Mouse (Mus musculus): ENCODE results near the gene Mprip. TPM values are rescaled to one million over a fixed set of nuclear protein-coding genes. Genes with fewer than 3 reads are reported as not detected.
"Not testable (repeated sequence)": the region's sequence is repeated elsewhere in the genome, so short reads cannot be mapped to it uniquely, and the experiment has no call there.

The Mprip gene
- polyA plus RNA-seq, 1 experiment from 2014 or later = 52.3 TPM

DNA sequence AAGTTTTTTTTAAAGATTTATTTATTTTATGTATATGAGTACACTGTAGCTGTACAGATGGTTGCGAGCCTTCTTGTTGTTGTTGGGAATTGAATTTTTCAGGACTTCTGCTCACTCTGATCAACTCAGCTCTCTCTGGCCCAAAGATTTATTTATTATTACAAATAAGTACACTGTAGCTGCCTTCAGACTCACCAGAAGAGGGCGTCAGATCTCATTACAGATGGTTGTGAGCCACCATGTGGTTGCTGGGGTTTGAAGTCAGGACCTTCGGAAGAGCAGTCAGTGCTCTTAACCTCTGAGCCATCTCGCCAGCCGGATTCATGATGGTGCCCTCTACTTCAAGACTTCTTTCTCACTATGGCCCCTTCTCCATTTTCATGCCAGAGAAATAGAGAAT, 72.5 kb downstream of the Mprip start:
- H3K4me3 ChIP-seq; H3K4me1 ChIP-seq; H3K27me3 ChIP-seq (ENCODE audit: low read depth, poor library complexity, severe bottlenecking); H3K9me3 ChIP-seq (replicated peaks); DNase-seq (ENCODE audit: low spot score); H3K27ac ChIP-seq: not testable (repeated sequence)
- peaks cover 95% of the 10 kb centered on the region for H3K36me3 ChIP-seq
- WGBS = 79% methylated on average over 5 of the region's 5 CpGs

GRCm38 (mm10) chr11:59734335-59734734, 73.2 kb downstream of the Mprip start:
- H3K36me3 ChIP-seq = peaks cover 95% of the 10 kb centered on the region
- H3K4me1 ChIP-seq = no peaks in the 10 kb centered on the region
- 100% methylated on average over 1 of the region's 1 CpGs for WGBS
- H3K27me3 ChIP-seq (ENCODE audit: low read depth, poor library complexity, severe bottlenecking) = no peaks in the 10 kb centered on the region
- H3K4me3 ChIP-seq = no peak overlapping the region
- DNase-seq (ENCODE audit: low spot score) = no peak
- H3K9me3 ChIP-seq (replicated peaks) = no peaks in the 10 kb centered on the region
- H3K27ac ChIP-seq = no peak overlapping the region

GRCm38 (mm10) chr11:59735938-59736337, 74.8 kb downstream of the Mprip start:
- not testable (repeated sequence) for H3K9me3 ChIP-seq (replicated peaks); H3K4me1 ChIP-seq; H3K4me3 ChIP-seq; H3K27me3 ChIP-seq (ENCODE audit: low read depth, poor library complexity, severe bottlenecking); DNase-seq (ENCODE audit: low spot score); H3K27ac ChIP-seq
- H3K36me3 ChIP-seq = peaks cover 95% of the 10 kb centered on the region
- WGBS = 94% methylated on average over 4 of the region's 4 CpGs

DNA sequence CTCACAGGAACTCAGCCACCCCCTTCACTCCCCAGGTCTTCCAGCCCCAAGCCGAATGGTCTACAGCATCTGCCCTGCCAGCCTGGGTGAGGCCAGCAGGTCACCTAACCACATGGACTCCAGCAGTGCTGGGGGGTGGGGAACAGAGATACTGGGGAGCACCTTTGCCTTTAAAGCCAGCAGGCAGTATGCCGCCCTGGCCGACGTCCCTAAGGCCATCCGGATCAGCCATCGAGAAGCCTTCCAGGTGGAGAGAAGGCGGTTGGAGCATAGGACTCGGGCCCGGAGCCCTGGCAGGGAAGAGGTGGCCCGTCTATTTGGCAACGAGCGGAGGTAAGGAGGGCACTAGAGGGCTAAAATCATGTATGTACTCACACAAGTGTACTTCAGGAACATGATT, 76.1 kb downstream of the Mprip start:
- Histone ChIP-seq H3K27me3 (ENCODE audit: low read depth, poor library complexity, severe bottlenecking) (no peaks in the 10 kb centered on the region), H3K36me3 (peaks cover 95% of the 10 kb centered on the region), H3K4me1 (no peaks in the 10 kb centered on the region), H3K9me3 (replicated peaks) (no peaks in the 10 kb centered on the region), H3K4me3 (no peak overlapping the region), H3K27ac (no peak overlapping the region)
- no peak for DNase-seq (ENCODE audit: low spot score)
- WGBS = 92% methylated on average over 12 of the region's 12 CpGs

GRCm38 (mm10) chr11:59739996-59740395, 78.9 kb downstream of the Mprip start:
- DNase-seq (ENCODE audit: low spot score) = no peak
- Histone ChIP-seq H3K4me1 (no peaks in the 10 kb centered on the region), H3K36me3 (peaks cover 99% of the 10 kb centered on the region), H3K27me3 (ENCODE audit: low read depth, poor library complexity, severe bottlenecking) (no peaks in the 10 kb centered on the region), H3K4me3 (no peak overlapping the region), H3K27ac (no peak overlapping the region), H3K9me3 (replicated peaks) (no peaks in the 10 kb centered on the region)
- 89% methylated on average over 2 of the region's 2 CpGs for WGBS

DNA sequence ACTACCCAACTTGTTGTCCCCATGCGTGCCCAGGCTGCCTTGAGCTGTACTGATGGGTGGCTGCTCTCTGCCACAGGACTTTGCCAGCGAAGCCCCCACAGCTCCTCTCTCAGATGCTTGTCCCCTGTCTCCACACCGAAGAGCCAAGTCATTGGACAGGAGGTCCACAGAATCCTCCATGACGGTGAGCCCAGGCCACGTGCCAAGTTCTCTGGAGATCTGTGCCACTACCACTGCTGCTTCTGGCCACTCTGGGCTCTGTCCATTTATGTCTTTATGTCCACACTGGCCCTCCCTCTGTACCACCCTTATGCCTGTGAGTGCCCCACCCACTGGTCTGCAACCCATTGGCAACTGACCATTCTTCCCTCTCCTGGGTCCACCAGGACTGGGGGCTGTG, 80.8 kb downstream of the Mprip start:
- Histone ChIP-seq H3K27me3 (ENCODE audit: low read depth, poor library complexity, severe bottlenecking) (no peaks in the 10 kb centered on the region), H3K9me3 (replicated peaks) (no peaks in the 10 kb centered on the region), H3K4me3 (no peak overlapping the region), H3K4me1 (no peaks in the 10 kb centered on the region), H3K27ac (no peak overlapping the region), H3K36me3 (peaks cover 91% of the 10 kb centered on the region)
- DNase-seq (ENCODE audit: low spot score) = no peak
- 96% methylated on average over 5 of the region's 5 CpGs for WGBS

DNA sequence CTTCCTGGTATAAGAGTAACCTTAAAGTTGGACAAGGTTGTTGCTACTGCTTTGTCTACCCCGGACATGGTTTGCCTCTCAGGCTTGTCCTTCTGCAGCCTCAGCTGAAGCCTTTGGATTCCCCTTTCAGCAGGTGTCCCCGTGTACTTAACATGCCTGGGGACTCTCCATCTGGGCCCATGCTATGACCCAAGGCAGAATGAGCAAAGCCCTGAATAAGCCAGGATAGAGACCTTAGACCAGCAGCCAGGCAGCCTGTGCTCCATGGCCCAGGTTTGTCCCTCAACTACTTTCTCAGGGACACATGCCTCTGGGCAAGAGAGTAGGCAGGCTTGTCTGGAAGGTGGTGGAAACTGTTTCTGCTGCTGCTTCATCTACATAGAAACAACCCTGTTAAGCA, 82.2 kb downstream of the Mprip start:
- Histone ChIP-seq H3K9me3 (replicated peaks) (no peaks in the 10 kb centered on the region), H3K27ac (no peak overlapping the region), H3K36me3 (peaks cover 84% of the 10 kb centered on the region), H3K4me1 (no peaks in the 10 kb centered on the region), H3K4me3 (no peak overlapping the region), H3K27me3 (ENCODE audit: low read depth, poor library complexity, severe bottlenecking) (no peaks in the 10 kb centered on the region)
- DNase-seq (ENCODE audit: low spot score) = no peak
- 91% methylated on average over 2 of the region's 2 CpGs for WGBS

DNA sequence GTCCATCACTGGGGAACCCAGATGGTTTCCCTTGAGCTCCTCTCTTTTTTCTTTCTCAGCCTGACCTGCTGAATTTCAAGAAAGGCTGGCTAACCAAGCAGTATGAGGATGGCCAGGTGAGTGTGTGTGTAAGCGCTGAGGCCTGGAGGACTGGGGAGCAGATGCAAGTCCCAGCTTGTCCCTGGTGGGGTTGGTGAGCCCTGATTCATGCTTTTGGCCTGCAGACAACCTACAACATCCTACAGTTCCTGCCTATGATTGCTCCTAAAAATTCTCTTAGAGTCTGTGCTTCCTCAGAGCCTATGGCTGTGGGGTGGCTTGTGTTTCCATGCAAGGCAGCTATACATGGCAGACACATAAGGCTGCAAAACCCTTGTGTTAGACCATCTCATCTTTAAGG, 82.6 kb downstream of the Mprip start:
- DNase-seq (ENCODE audit: low spot score) = no peak
- 96% methylated on average over 1 of the region's 1 CpGs for WGBS
- Histone ChIP-seq H3K27me3 (ENCODE audit: low read depth, poor library complexity, severe bottlenecking) (no peaks in the 10 kb centered on the region), H3K4me3 (no peak overlapping the region), H3K4me1 (no peaks in the 10 kb centered on the region), H3K9me3 (replicated peaks) (no peaks in the 10 kb centered on the region), H3K27ac (no peak overlapping the region), H3K36me3 (peaks cover 83% of the 10 kb centered on the region)

DNA sequence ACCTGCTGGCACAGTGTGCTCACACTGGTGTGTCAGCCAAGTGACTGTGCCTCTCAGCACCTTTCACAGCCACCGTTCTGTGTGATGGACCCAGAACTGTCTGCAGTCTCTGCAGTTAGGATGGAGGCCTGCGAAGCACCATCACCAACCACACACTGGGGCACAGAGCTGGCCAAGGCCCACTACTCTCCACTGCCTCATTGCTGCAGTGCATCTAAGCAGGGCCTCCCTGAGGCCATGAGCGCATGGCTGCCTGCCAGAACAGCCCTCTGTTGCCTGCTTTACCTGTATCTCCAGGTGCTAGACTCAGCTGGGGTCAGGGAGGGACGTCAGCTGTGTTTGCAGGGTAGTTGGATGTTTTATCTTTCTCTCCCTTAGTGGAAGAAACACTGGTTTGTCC, 83.3 kb downstream of the Mprip start:
- 93% methylated on average over 4 of the region's 4 CpGs for WGBS

GRCm38 (mm10) chr11:59745851-59746250, 84.7 kb downstream of the Mprip start:
- peaks cover 83% of the 10 kb centered on the region for H3K36me3 ChIP-seq
- 94% methylated on average over 5 of the region's 5 CpGs for WGBS

More for the DNA sequence above, 83.3 kb downstream of the Mprip start:
- no peaks in the 10 kb centered on the region for H3K9me3 ChIP-seq (replicated peaks)
- no peaks in the 10 kb centered on the region for H3K4me1 ChIP-seq
- DNase-seq (ENCODE audit: low spot score) = no peak
- H3K27ac ChIP-seq = no peak overlapping the region
- H3K36me3 ChIP-seq = peaks cover 83% of the 10 kb centered on the region
- H3K27me3 ChIP-seq (ENCODE audit: low read depth, poor library complexity, severe bottlenecking) = no peaks in the 10 kb centered on the region
- H3K4me3 ChIP-seq = no peak overlapping the region

DNA sequence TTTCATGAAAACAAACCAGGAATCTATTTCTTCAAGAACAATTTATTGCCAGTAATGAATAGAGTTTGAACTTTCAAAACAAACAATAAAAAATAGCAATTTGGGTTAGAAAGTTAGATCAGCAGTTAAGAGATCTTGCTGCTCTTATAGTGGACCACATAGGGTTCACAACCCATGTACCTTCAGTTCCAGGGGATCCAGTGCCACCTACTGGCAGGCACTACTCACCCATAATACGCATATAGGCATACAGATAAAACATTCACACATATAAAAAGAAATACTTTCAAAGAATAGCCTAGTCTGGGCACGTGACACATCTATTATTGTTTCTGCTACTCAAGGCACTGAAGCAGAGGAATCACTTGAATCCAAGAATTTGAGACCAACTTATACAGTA, 85.5 kb downstream of the Mprip start:
- H3K9me3 ChIP-seq (replicated peaks) = no peaks in the 10 kb centered on the region
- no peaks in the 10 kb centered on the region for H3K4me1 ChIP-seq
- no peak for DNase-seq (ENCODE audit: low spot score)
- H3K36me3 ChIP-seq = peaks cover 83% of the 10 kb centered on the region
- no peak overlapping the region for H3K27ac ChIP-seq
- 92% methylated on average over 2 of the region's 2 CpGs for WGBS
- H3K27me3 ChIP-seq (ENCODE audit: low read depth, poor library complexity, severe bottlenecking) = no peaks in the 10 kb centered on the region
- H3K4me3 ChIP-seq = no peak overlapping the region

More at GRCm38 (mm10) chr11:59745851-59746250, 84.7 kb downstream of the Mprip start:
- H3K27me3 ChIP-seq (ENCODE audit: low read depth, poor library complexity, severe bottlenecking) = no peaks in the 10 kb centered on the region
- H3K9me3 ChIP-seq (replicated peaks) = no peaks in the 10 kb centered on the region
- H3K27ac ChIP-seq = no peak overlapping the region
- H3K4me1 ChIP-seq = no peaks in the 10 kb centered on the region
- no peak for DNase-seq (ENCODE audit: low spot score)
- H3K4me3 ChIP-seq = no peak overlapping the region

- WGBS = 89% methylated on average over 3 of the region's 3 CpGs
- H3K36me3 ChIP-seq = peaks cover 83% of the 10 kb centered on the region
- no peaks in the 10 kb centered on the region for H3K27me3 ChIP-seq (ENCODE audit: low read depth, poor library complexity, severe bottlenecking)
- H3K4me1 ChIP-seq = no peaks in the 10 kb centered on the region
- no peak overlapping the region for H3K27ac ChIP-seq
- no peaks in the 10 kb centered on the region for H3K9me3 ChIP-seq (replicated peaks)
- no peak overlapping the region for H3K4me3 ChIP-seq
- no peak for DNase-seq (ENCODE audit: low spot score)
Observed at GRCm38 (mm10) chr11:59749050-59749449, 87.9 kb downstream of the Mprip start.

GRCm38 (mm10) chr11:59754504-59754903, 93.4 kb downstream of the Mprip start:
- Histone ChIP-seq H3K4me3 (no peak overlapping the region), H3K4me1 (no peaks in the 10 kb centered on the region), H3K36me3 (peaks cover 100% of the 10 kb centered on the region), H3K9me3 (replicated peaks) (no peaks in the 10 kb centered on the region), H3K27ac (no peak overlapping the region), H3K27me3 (ENCODE audit: low read depth, poor library complexity, severe bottlenecking) (no peaks in the 10 kb centered on the region)
- WGBS = 99% methylated on average over 6 of the region's 6 CpGs
- no peak for DNase-seq (ENCODE audit: low spot score)

- no peak for DNase-seq (ENCODE audit: low spot score)
- no peaks in the 10 kb centered on the region for H3K4me1 ChIP-seq
- H3K9me3 ChIP-seq (replicated peaks) = no peaks in the 10 kb centered on the region
- no peak overlapping the region for H3K4me3 ChIP-seq
- no peaks in the 10 kb centered on the region for H3K27me3 ChIP-seq (ENCODE audit: low read depth, poor library complexity, severe bottlenecking)
- 92% methylated on average over 4 of the region's 4 CpGs for WGBS
- no peak overlapping the region for H3K27ac ChIP-seq
- peaks cover 100% of the 10 kb centered on the region for H3K36me3 ChIP-seq
Observed at GRCm38 (mm10) chr11:59756351-59756750, 95.2 kb downstream of the Mprip start.

Data from limb, embryonic 10.5 days (tissue).